Mouse (Mus musculus) embryonic facial prominence, embryonic 15.5 days (tissue): ENCODE measurements around the gene Dlk2. TPM values are rescaled to one million over a fixed set of nuclear protein-coding genes. Genes with fewer than 3 reads are reported as not detected.

Experiments
- ATAC-seq: fragments of 200-750 bp; cut with Nextera tagmentation; 2 replicates; pipeline ENCODE4 v1.8.0; 2017; ENCODE audit warnings: low read depth, moderate TSS enrichment; ENCODE audit not compliant: insufficient number of reproducible peaks, low FRiP score, low TSS enrichment
- H3K27ac ChIP-seq: fragments of 300-500 bp; sonication (generic); replicated peaks from 2 replicates; pipeline ENCODE4 v1.5.1; 2015; ENCODE audit warnings: mild to moderate bottlenecking, inconsistent platforms
- H3K27me3 ChIP-seq: fragments of 300-500 bp; sonication (generic); 2 replicates; pipeline ENCODE4 v1.6.1; 2015; ENCODE audit warnings: inconsistent platforms
- H3K36me3 ChIP-seq: fragments of 300-500 bp; sonication (generic); 2 replicates; pipeline ENCODE4 v1.6.1; 2015; ENCODE audit warnings: mild to moderate bottlenecking, inconsistent platforms
- H3K4me1 ChIP-seq: fragments of 300-500 bp; sonication (generic); 2 replicates; pipeline ENCODE4 v1.6.1; 2015; ENCODE audit warnings: inconsistent platforms
- H3K4me2 ChIP-seq: fragments of 300-500 bp; sonication (generic); replicated peaks from 2 replicates; pipeline ENCODE4 v1.6.1; 2015; ENCODE audit warnings: mild to moderate bottlenecking, inconsistent platforms
- H3K4me3 ChIP-seq: fragments of 300-500 bp; sonication (generic); replicated peaks from 2 replicates; pipeline ENCODE4 v1.5.1; 2015; ENCODE audit warnings: mild to moderate bottlenecking, inconsistent platforms
- H3K9ac ChIP-seq: fragments of 300-500 bp; sonication (generic); 2 replicates; pipeline ENCODE4 v1.6.1; 2015; ENCODE audit warnings: inconsistent platforms
- H3K9me3 ChIP-seq: fragments of 300-500 bp; sonication (generic); replicated peaks from 2 replicates; pipeline ENCODE4 v1.6.1; 2016; ENCODE audit warnings: inconsistent platforms
- WGBS: fragments of 180-500 bp; shearing (Covaris S2); methylation state at CpG from one replicate; pipeline ENCODE4 v1.1.7; 2015; 5-methylcytosine and 5-hydroxymethylcytosine counted together
- polyA plus RNA-seq: library from polyadenylated mRNA; unstranded; fragments of >200 nt; fragmentation: Nextera tagmentation; extraction: Ambion mirVana; gene quantifications from 2 replicates; pipeline ENCODE4 v1.2.1, GENCODE M21; 2015

Gene Dlk2
- polyA plus RNA-seq, 1 experiment from 2014 or later: 16.6 TPM

- peaks cover 84% of the 10 kb centered on the region for H3K4me1 ChIP-seq
- no peaks in the 10 kb centered on the region for H3K9me3 ChIP-seq
- no peaks in the 10 kb centered on the region for H3K27me3 ChIP-seq
- 32% methylated on average over 6 of the region's 6 CpGs for WGBS
- H3K4me3 ChIP-seq: 0 out of 2 replicates have a peak overlapping the region, but pooled peaks have one; percentile 1
- H3K9ac ChIP-seq: no peak overlapping the region
- peaks cover 39% of the 10 kb centered on the region for H3K36me3 ChIP-seq
- 0 out of 2 replicates have a peak overlapping the region, but pooled peaks have one; percentile 8 for H3K4me2 ChIP-seq
- peak overlapping the region; percentile 86 for H3K27ac ChIP-seq
- no peak for ATAC-seq
Observed at GRCm38 (mm10) chr17:46274465-46274864, 22.8 kb upstream of the Dlk2 start.

DNA sequence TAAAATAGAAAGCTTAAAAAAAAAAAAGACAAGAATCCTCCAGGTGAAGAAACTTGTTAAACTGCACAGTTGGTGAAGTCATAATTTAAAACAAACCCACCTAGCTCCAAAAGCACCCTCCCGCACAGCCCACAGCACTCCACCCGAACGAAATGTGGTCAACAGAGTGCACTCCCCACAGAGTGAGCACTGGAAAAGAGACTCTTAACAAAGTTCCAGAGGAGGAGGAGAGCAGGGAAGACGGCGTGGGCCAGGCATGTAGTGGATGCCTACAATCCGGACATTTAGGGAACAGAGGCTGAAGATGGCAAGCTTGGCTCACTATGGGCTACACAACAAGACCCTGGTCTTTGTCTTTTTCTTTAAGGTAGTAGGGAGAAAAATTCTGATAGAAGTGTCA lies 22.2 kb upstream of the Dlk2 start:
- Histone ChIP-seq H3K4me2 (0 out of 2 replicates have a peak overlapping the region, but pooled peaks have one; percentile 8), H3K4me3 (no peak overlapping the region), H3K9me3 (no peaks in the 10 kb centered on the region), H3K27me3 (no peaks in the 10 kb centered on the region), H3K27ac (peak overlapping the region; percentile 28; the same call in 1 of the 2 replicates), H3K9ac (no peak overlapping the region), H3K4me1 (peaks cover 78% of the 10 kb centered on the region), H3K36me3 (peaks cover 37% of the 10 kb centered on the region)
- WGBS: 57% methylated on average over 6 of the region's 6 CpGs
- no peak for ATAC-seq

DNA sequence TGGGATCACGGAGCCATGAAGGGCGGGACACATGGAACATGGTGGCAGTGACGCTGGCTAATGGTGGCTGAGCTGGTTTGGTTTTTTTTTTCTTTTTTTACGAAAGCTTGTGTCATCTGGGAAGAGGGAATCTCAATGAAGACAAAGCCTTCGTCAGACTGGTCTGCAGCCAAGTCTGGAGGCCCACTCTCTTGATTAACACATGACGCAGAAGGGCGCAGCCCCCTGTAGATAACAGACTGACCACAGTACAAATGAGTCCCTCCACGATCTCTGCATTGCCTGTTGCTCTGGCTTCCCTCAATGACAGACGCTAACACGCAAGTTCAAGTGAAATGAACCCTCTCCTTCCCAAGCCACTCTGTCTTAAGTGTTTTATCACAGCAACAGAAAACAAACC lies 21.7 kb upstream of the Dlk2 start:
- H3K27me3 ChIP-seq: no peaks in the 10 kb centered on the region
- no peak overlapping the region for H3K9ac ChIP-seq
- WGBS: 91% methylated on average over 10 of the region's 10 CpGs
- H3K36me3 ChIP-seq: peaks cover 36% of the 10 kb centered on the region
- no peak overlapping the region for H3K4me3 ChIP-seq
- no peak overlapping the region for H3K4me2 ChIP-seq
- H3K4me1 ChIP-seq: peaks cover 76% of the 10 kb centered on the region
- ATAC-seq: no peak
- no peaks in the 10 kb centered on the region for H3K9me3 ChIP-seq
- 0 out of 2 replicates have a peak overlapping the region, but pooled peaks have one; percentile 28 for H3K27ac ChIP-seq

DNA sequence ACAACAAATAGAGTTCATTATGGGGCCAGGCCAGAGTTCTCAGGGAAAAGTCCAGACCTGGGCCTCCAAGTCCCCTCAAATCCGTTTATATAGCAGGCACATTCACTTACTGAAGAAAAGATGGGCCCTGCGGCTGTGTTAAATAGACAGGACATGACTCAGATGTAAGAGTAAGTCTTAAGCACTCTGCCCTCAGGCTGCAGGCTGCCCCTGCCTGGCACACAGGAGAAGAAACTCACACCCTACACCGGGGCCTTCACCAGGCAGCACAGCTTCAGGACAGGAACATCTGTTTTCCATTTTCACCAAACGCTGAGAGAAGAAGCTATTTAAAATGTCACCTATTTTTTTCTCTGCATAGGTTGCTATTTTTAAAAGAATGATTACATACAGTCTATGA lies 19.6 kb upstream of the Dlk2 start:
- Histone ChIP-seq H3K9me3 (no peaks in the 10 kb centered on the region), H3K4me1 (peaks cover 76% of the 10 kb centered on the region), H3K27ac (peak overlapping the region; percentile 79), H3K4me3 (no peak overlapping the region), H3K4me2 (no peak overlapping the region), H3K27me3 (no peaks in the 10 kb centered on the region), H3K9ac (no peak overlapping the region), H3K36me3 (peaks cover 24% of the 10 kb centered on the region)
- ATAC-seq: 0 out of 2 replicates have a peak, but pooled peaks have one; percentile 16
- 13% methylated on average over 4 of the region's 4 CpGs for WGBS

GRCm38 (mm10) chr17:46278011-46278765 lies 19.0 kb upstream of the Dlk2 start:
- Histone ChIP-seq H3K9me3 (no peaks in the 10 kb centered on the region), H3K4me3 (no peak overlapping the region), H3K36me3 (peaks cover 24% of the 10 kb centered on the region), H3K4me2 (peak overlapping the region; percentile 3), H3K27ac (peak overlapping the region; percentile 79), H3K4me1 (peaks cover 74% of the 10 kb centered on the region), H3K9ac (no peak overlapping the region), H3K27me3 (no peaks in the 10 kb centered on the region)
- ATAC-seq: no peak; the same call in 1 of the 2 replicates
- 47% methylated on average over 12 of the region's 12 CpGs for WGBS

DNA sequence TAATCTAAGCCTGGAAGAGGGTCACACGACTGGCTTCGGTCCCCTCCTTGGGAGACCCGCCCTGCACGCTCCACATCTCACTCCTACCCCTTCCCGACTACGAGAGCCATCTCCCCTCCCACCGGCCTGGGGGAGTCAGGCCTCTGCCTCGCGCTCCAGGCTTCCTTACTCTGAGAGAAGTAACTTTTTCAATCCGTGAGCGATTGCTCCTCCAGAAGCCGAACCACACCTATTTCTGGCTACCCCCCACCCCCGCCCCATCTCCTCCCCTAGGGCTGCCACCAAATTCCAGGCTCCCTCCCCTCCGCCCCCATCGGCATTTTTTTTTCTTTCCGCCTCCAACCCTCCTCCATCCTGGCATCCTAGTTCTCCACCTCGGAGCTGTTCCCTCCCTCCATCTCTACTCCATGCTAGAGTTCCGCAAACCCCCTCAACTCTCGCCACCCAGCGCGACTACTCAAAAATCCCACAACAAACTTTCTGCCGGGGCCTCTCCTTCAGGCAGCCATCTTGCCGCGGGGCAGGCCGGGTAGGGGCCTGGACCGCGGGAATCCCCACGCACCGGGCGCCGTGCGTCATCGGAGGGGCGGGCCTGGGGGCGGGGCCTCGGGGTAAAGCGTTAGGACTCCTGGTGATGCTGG lies 14.6 kb upstream of the Dlk2 start, which contains the start of gene Tjap1:
Gene Tjap1, minus strand, starts transcription at position 544 of the 641 bp plus-strand sequence.
- peak; percentile 94 for ATAC-seq
- Histone ChIP-seq H3K9me3 (no peaks in the 10 kb centered on the region), H3K4me2 (peak within 1 kb of the TSS; percentile 82), H3K4me3 (peak within 1 kb of the TSS; percentile 69), H3K27me3 (no peaks in the 10 kb centered on the region), H3K27ac (peak within 1 kb of the TSS; percentile 96), H3K4me1 (peaks cover 50% of the 10 kb centered on the region), H3K9ac (peak within 1 kb of the TSS; percentile 63), H3K36me3 (peaks cover 21% of the 10 kb centered on the region)
- under 1% methylated on average over 34 of the region's 37 CpGs for WGBS

GRCm38 (mm10) chr17:46283140-46283539 lies 14.1 kb upstream of the Dlk2 start:
- Histone ChIP-seq H3K9me3 (no peaks in the 10 kb centered on the region), H3K4me3 (peak overlapping the region; percentile 69), H3K9ac (no peak overlapping the region), H3K27ac (peak overlapping the region; percentile 96), H3K36me3 (peaks cover 21% of the 10 kb centered on the region), H3K27me3 (no peaks in the 10 kb centered on the region), H3K4me1 (peaks cover 52% of the 10 kb centered on the region), H3K4me2 (peak overlapping the region; percentile 82)
- 20% methylated on average over 9 of the region's 9 CpGs for WGBS
- peak; percentile 2; the same call in 1 of the 2 replicates for ATAC-seq

DNA sequence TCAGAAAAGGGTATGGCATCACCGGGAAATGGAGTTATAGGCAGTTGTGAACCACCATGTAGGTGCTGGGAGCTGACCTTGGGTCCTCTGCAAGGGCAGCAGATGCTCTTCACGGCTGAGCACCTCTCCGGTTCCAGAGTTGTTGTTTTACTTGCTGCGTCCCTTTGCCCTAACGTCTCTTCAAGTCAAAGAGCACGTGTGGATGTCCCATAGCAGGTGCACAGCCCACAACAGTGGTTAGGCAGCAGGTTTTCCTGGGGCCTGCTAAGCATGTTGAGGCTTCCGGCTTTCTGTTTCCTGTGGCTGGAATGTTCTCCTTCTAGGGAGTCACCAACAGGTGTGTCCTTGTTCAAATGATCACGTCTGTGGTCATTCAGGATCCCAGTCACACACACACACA lies 13.3 kb upstream of the Dlk2 start:
- Histone ChIP-seq H3K36me3 (peaks cover 15% of the 10 kb centered on the region), H3K4me2 (no peak overlapping the region), H3K27me3 (no peaks in the 10 kb centered on the region), H3K4me1 (peaks cover 47% of the 10 kb centered on the region), H3K4me3 (no peak overlapping the region), H3K9ac (no peak overlapping the region), H3K9me3 (no peaks in the 10 kb centered on the region), H3K27ac (no peak overlapping the region)
- ATAC-seq: no peak
- 78% methylated on average over 8 of the region's 8 CpGs for WGBS

DNA sequence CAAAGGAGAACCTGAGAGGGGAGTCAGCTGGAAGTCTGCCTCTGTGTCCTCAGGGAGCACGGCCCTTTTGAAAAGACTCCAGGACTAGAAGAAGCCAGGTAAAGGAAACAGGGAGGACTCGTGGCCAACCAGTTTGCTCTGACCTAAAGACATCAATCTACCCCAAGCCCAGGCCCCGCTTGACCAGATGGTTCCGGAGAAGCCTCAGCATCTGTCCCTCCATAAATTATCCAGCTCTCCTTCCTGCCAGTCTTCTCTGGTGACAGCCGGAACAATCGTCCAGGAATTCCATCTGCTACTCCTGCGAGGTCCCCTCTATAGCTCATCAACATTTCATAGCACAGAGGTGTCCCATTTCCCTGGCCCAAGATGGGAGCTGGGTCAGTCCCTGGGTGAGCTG lies 12.6 kb upstream of the Dlk2 start:
- ATAC-seq: no peak
- Histone ChIP-seq H3K9ac (no peak overlapping the region), H3K36me3 (peaks cover 8% of the 10 kb centered on the region), H3K4me3 (no peak overlapping the region), H3K9me3 (no peaks in the 10 kb centered on the region), H3K4me1 (peaks cover 44% of the 10 kb centered on the region), H3K27ac (no peak overlapping the region), H3K27me3 (no peaks in the 10 kb centered on the region), H3K4me2 (no peak overlapping the region)
- WGBS: 57% methylated on average over 7 of the region's 7 CpGs

DNA sequence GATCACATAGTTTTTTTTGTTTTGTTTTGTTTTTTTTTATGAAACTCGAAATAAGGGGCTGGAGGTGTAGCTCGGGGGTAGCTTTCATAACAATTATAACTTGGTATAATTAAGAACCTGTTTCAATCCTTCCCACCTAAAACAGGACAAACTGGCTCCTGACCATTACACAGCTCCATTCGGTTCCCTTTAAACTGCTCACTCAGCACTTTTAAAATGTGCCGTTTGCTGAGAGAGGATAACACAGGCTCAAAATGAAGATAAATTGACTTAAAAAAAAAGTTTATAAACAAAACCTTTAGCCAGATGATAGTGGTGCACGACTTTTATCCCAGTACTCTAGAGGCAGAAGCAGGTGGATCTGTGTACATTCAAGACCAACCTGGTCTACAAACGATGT lies 11.8 kb upstream of the Dlk2 start:
- H3K36me3 ChIP-seq: peaks cover 5% of the 10 kb centered on the region
- no peak overlapping the region for H3K9ac ChIP-seq
- no peak overlapping the region for H3K4me2 ChIP-seq
- H3K27ac ChIP-seq: no peak overlapping the region
- peaks cover 42% of the 10 kb centered on the region for H3K4me1 ChIP-seq
- WGBS: 56% methylated on average over 6 of the region's 6 CpGs
- H3K27me3 ChIP-seq: no peaks in the 10 kb centered on the region
- H3K4me3 ChIP-seq: no peak overlapping the region
- no peak for ATAC-seq
- no peaks in the 10 kb centered on the region for H3K9me3 ChIP-seq

- H3K9ac ChIP-seq: no peak overlapping the region
- H3K4me1 ChIP-seq: peaks cover 22% of the 10 kb centered on the region
- H3K27ac ChIP-seq: peak overlapping the region; percentile 76
- no peak overlapping the region for H3K4me3 ChIP-seq
- H3K9me3 ChIP-seq: no peaks in the 10 kb centered on the region
- WGBS: 6% methylated on average over 11 of the region's 11 CpGs
- ATAC-seq: peak; percentile 61
- no peaks in the 10 kb centered on the region for H3K27me3 ChIP-seq
- H3K4me2 ChIP-seq: no peak overlapping the region; the same call in 1 of the 2 replicates
- H3K36me3 ChIP-seq: no peaks in the 10 kb centered on the region
Observed at GRCm38 (mm10) chr17:46287678-46288095, 9.5 kb upstream of the Dlk2 start.
